Mouse (Mus musculus) CD4-positive helper T cell, adult 2 months (primary cell): ENCODE measurements at regions not wholly inside any gene's neighbourhood (a gene's known extent, or its start where the extent isn't known, plus 50 kb on each side); places are given as distances from the start of the nearest gene placed in this dataset.
A peak's percentile ranks its signal among the peaks of the same experiment; 100 is the strongest.

Source experiments
- DNase-seq: peaks from one replicate; pipeline ENCODE4 v3.0.0-alpha.2; 2012; ENCODE audit warnings: low read depth, missing footprints, low spot score

- no peak for DNase-seq
Observed at GRCm38 (mm10) chr9:84295891-84296290, 370.9 kb downstream of the Bckdhb start.

GRCm38 (mm10) chr9:84296456-84296855, 371.5 kb downstream of the Bckdhb start:
- DNase-seq: no peak

GRCm38 (mm10) chr9:84304398-84304797, 379.5 kb downstream of the Bckdhb start:
- no peak for DNase-seq

- DNase-seq: no peak
Observed at GRCm38 (mm10) chr9:84318811-84319210, 393.9 kb downstream of the Bckdhb start.

GRCm38 (mm10) chr9:84319338-84319737, 394.4 kb downstream of the Bckdhb start:
- DNase-seq: no peak

GRCm38 (mm10) chr9:84323145-84323544, 398.2 kb downstream of the Bckdhb start:
- no peak for DNase-seq

GRCm38 (mm10) chr9:84331083-84331602, 406.2 kb downstream of the Bckdhb start:
- no peak for DNase-seq

- peak; percentile 51 for DNase-seq
Observed at GRCm38 (mm10) chr9:84343435-84344095, 418.6 kb downstream of the Bckdhb start.

- no peak for DNase-seq
Observed at GRCm38 (mm10) chr9:84350223-84350622, 425.3 kb downstream of the Bckdhb start.

- no peak for DNase-seq
Observed at GRCm38 (mm10) chr9:84354409-84354808, 429.5 kb downstream of the Bckdhb start.

GRCm38 (mm10) chr9:84356167-84356566, 431.2 kb downstream of the Bckdhb start:
- DNase-seq: no peak

- no peak for DNase-seq
Observed at GRCm38 (mm10) chr9:84359879-84360278, 434.9 kb downstream of the Bckdhb start.

- DNase-seq: no peak
Observed at GRCm38 (mm10) chr9:84360484-84360883, 435.5 kb downstream of the Bckdhb start.

GRCm38 (mm10) chr9:84363478-84363877, 438.5 kb downstream of the Bckdhb start:
- DNase-seq: no peak

- DNase-seq: no peak
Observed at GRCm38 (mm10) chr9:84369200-84369599, 444.3 kb downstream of the Bckdhb start.

GRCm38 (mm10) chr9:84370260-84370659, 445.3 kb downstream of the Bckdhb start:
- DNase-seq: no peak

- no peak for DNase-seq
Observed at GRCm38 (mm10) chr9:84375746-84376145, 450.8 kb downstream of the Bckdhb start.

GRCm38 (mm10) chr9:84376621-84377020, 451.7 kb downstream of the Bckdhb start:
- DNase-seq: no peak

GRCm38 (mm10) chr9:84381942-84382341, 457.0 kb downstream of the Bckdhb start:
- DNase-seq: no peak

- no peak for DNase-seq
Observed at GRCm38 (mm10) chr9:84389831-84390230, 464.9 kb downstream of the Bckdhb start.

- DNase-seq: no peak
Observed at GRCm38 (mm10) chr9:84394536-84395314, 469.8 kb downstream of the Bckdhb start.

- no peak for DNase-seq
Observed at GRCm38 (mm10) chr9:84399481-84399880, 474.5 kb downstream of the Bckdhb start.
